Mouse (Mus musculus): ENCODE measurements at regions not wholly inside any gene's neighbourhood (a gene's known extent, or its start where the extent isn't known, plus 50 kb on each side); places are given as distances from the start of the nearest gene placed in this dataset.

DNA sequence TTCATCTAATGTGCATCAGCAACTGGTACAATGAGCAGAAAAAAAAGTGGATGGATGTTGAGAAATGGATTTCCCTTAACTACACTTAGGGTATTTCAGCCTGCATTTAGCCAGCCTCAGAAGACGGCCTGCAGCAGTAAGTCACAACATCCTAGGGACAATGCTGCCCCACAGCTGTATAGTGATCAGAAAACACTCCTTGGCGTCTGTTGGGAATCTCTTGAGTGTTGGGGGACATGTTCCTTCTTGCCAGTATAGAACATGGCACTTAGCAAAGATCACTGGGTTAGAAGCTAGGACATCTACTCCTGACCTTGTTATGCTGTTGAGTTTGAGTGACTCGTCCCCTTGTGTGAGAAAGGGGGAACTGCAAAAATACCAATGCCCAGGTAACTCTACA is 165.2 kb downstream of the Hunk start:
- Histone ChIP-seq H3K4me3 (replicated peaks; ENCODE audit: low read length) (no peak overlapping the region), H3K27me3 (ENCODE audit: insufficient read depth, low read length) (peaks cover 7% of the 10 kb centered on the region), H3K36me3 (ENCODE audit: insufficient read depth, low read length) (no peaks in the 10 kb centered on the region), H3K9me3 (ENCODE audit: low read length) (peaks cover 10% of the 10 kb centered on the region), H3K4me1 (replicated peaks; ENCODE audit: low read depth, low read length) (peaks cover 1% of the 10 kb centered on the region)
- TF ChIP-seq CTCF (conservative IDR thresholded peaks at IDR 0.05; ENCODE audit: low read length) = no peak
- no peak for TF ChIP-seq POU5F1 (IDR thresholded peaks at IDR 0.05; ENCODE audit: borderline replicate concordance, low read length)
- no peak for TF ChIP-seq NANOG (IDR thresholded peaks at IDR 0.05; ENCODE audit: borderline replicate concordance, low read length)

DNA sequence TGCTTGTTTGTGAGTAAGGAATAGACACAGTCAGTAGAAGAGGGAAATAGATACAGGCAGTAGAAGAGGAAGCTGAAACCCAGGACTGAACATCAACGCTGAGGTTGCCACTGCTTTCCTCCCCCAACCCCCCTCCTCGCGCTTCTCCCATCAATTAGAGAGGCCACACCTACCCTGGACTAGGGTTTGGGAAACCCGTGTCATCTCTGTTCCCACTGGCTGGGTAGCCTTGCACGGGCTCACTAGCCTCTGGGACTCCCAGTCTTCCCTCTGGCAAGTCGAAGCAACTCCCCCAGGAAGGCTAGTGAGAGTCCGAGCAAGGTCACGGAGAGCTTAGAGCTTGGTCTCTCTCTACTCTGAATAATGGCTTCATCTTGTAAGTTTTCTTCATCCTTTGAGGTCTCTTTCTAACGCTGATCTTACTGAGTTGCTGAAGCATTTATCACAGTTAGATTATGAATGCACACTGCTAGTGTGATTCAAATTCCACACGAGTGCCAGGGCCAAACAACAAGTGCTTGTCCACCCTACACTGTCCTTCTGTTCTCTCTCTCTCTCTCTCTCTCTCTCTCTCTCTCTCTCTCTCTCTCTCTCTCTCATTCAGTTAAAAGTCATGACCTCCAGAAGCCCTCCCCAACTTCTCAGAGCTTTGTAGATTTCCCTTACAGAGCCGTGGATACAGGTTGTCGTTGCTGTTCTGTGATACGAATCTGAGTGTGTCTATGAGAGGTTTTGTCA is 164.4 kb downstream of the Hunk start:
- Histone ChIP-seq H3K9me3 (ENCODE audit: low read length) (peaks cover 10% of the 10 kb centered on the region), H3K4me1 (replicated peaks; ENCODE audit: low read depth, low read length) (peaks cover 9% of the 10 kb centered on the region), H3K4me3 (replicated peaks; ENCODE audit: low read length) (no peak overlapping the region), H3K27me3 (ENCODE audit: insufficient read depth, low read length) (peaks cover 7% of the 10 kb centered on the region), H3K36me3 (ENCODE audit: insufficient read depth, low read length) (no peaks in the 10 kb centered on the region)
- TF ChIP-seq NANOG (IDR thresholded peaks at IDR 0.05; ENCODE audit: borderline replicate concordance, low read length) (no peak), POU5F1 (IDR thresholded peaks at IDR 0.05; ENCODE audit: borderline replicate concordance, low read length) (no peak), CTCF (conservative IDR thresholded peaks at IDR 0.05; ENCODE audit: low read length) (no peak)

Data from E14TG2a.4 (cell line).